Mouse (Mus musculus) MEL (cell line): ENCODE measurements at regions not wholly inside any gene's neighbourhood (a gene's known extent, or its start where the extent isn't known, plus 50 kb on each side); places are given as distances from the start of the nearest gene placed in this dataset.

Experiments
- DNase-seq: peaks from one replicate; pipeline ENCODE4 v3.0.0; 2011; ENCODE audit warnings: low read depth, low spot score
- H3K27ac ChIP-seq: 2 replicates; pipeline ENCODE4 v1.5.1; 2012; ENCODE audit warnings: low read depth, mild to moderate bottlenecking, control low read depth, low read length, moderate library complexity; ENCODE audit not compliant: control insufficient read depth
- H3K27me3 ChIP-seq, 2 experiments: fragments of 150-350 bp in 1 of 2; sonication (generic) in 1 of 2; 2 replicates each; pipeline ENCODE4 v1.6.1; 2012; ENCODE audit warnings: low read length in 2 of 2, mild to moderate bottlenecking in 2 of 2, improper control_type of control experiment in 1 of 2, moderate library complexity in 1 of 2; ENCODE audit not compliant: insufficient read depth in 2 of 2, control insufficient read depth in 1 of 2
- H3K36me3 ChIP-seq, 2 experiments: 2 replicates each; pipeline ENCODE4 v1.6.1; 2012 to 2014; ENCODE audit warnings: low read length in 2 of 2, improper control_type of control experiment in 1 of 2, inconsistent platforms in 1 of 2, mild to moderate bottlenecking in 1 of 2; ENCODE audit not compliant: insufficient read depth in 2 of 2, control insufficient read depth in 1 of 2
- H3K4me1 ChIP-seq, 2 experiments: fragments of 150-350 bp in 1 of 2; sonication (generic) in 1 of 2; 2 replicates each; pipeline ENCODE4 v1.6.1; 2012; ENCODE audit warnings: low read length in 2 of 2, improper control_type of control experiment in 1 of 2, mild to moderate bottlenecking in 1 of 2; ENCODE audit not compliant: insufficient read depth in 2 of 2, control insufficient read depth in 1 of 2
- H3K4me3 ChIP-seq, 2 experiments: fragments of 150-350 bp in 1 of 2; sonication (generic) in 1 of 2; 2 replicates each; pipeline ENCODE4 v1.5.1; 2012; ENCODE audit warnings: low read depth in 2 of 2, low read length in 2 of 2, mild to moderate bottlenecking in 2 of 2, moderate library complexity in 2 of 2, control low read depth in 1 of 2, improper control_type of control experiment in 1 of 2; ENCODE audit not compliant: control insufficient read depth in 1 of 2, insufficient read depth in 1 of 2
- H3K79me2 ChIP-seq: 2 replicates; pipeline ENCODE4 v1.6.1; 2012; ENCODE audit warnings: mild to moderate bottlenecking, low read length, moderate library complexity; ENCODE audit not compliant: control insufficient read depth, poor library complexity, insufficient read depth
- H3K9ac ChIP-seq: 2 replicates; pipeline ENCODE4 v1.6.1; 2012; ENCODE audit warnings: low read depth, mild to moderate bottlenecking, control low read depth, low read length, moderate library complexity; ENCODE audit not compliant: control insufficient read depth, poor library complexity, severe bottlenecking
- H3K9me3 ChIP-seq: fragments of 150-350 bp; sonication (generic); replicated peaks from 2 replicates; pipeline ENCODE4 v1.6.1; 2012; ENCODE audit warnings: mild to moderate bottlenecking, low read length, improper control_type of control experiment, moderate library complexity; ENCODE audit not compliant: insufficient read depth
- BHLHE40 ChIP-seq: IDR thresholded peaks from 2 replicates; pipeline ENCODE4 v1.6.1; 2012; ENCODE audit warnings: low read depth, mild to moderate bottlenecking, inconsistent platforms, low read length, improper control_type of control experiment, borderline replicate concordance
- CHD1 ChIP-seq: IDR thresholded peaks from 2 replicates; pipeline ENCODE4 v1.6.1; 2012; ENCODE audit warnings: low read depth, mild to moderate bottlenecking, inconsistent platforms, low read length, improper control_type of control experiment
- CHD2 ChIP-seq: IDR thresholded peaks from 2 replicates; pipeline ENCODE4 v1.6.1; 2011; ENCODE audit warnings: low read length, improper control_type of control experiment
- CTCF ChIP-seq, 3 experiments: IDR thresholded peaks in 2 of 3; conservative IDR thresholded peaks in 1 of 3; 2 replicates each; pipeline ENCODE4 v1.5.1; 2011 to 2012; ENCODE audit warnings: low read length in 3 of 3, low read depth in 2 of 3, mild to moderate bottlenecking in 2 of 3, improper control_type of control experiment in 1 of 3, inconsistent platforms in 1 of 3, mixed read lengths in 1 of 3, moderate library complexity in 1 of 3; ENCODE audit not compliant: control insufficient read depth in 1 of 3, insufficient read depth in 1 of 3, poor library complexity in 1 of 3, severe bottlenecking in 1 of 3
- E2F4 ChIP-seq: IDR thresholded peaks from 2 replicates; pipeline ENCODE4 v1.6.1; 2011; ENCODE audit warnings: low read depth, low read length, improper control_type of control experiment, borderline replicate concordance
- ELF1 ChIP-seq: IDR thresholded peaks from 2 replicates; pipeline ENCODE4 v1.6.1; 2014; ENCODE audit warnings: low read depth, mild to moderate bottlenecking, inconsistent platforms, low read length, improper control_type of control experiment, moderate library complexity
- EP300 ChIP-seq, 2 experiments: IDR thresholded peaks; 2 replicates each; pipeline ENCODE4 v1.6.1; 2011; ENCODE audit warnings: improper control_type of control experiment in 2 of 2, low read length in 2 of 2, low read depth in 1 of 2, mild to moderate bottlenecking in 1 of 2
- ETS1 ChIP-seq: IDR thresholded peaks from 2 replicates; pipeline ENCODE4 v1.6.1; 2012; ENCODE audit warnings: low read depth, mild to moderate bottlenecking, inconsistent platforms, low read length, improper control_type of control experiment, moderate library complexity
- GABPA ChIP-seq: IDR thresholded peaks from 2 replicates; pipeline ENCODE4 v1.6.1; 2012; ENCODE audit warnings: low read depth, mild to moderate bottlenecking, inconsistent platforms, low read length, improper control_type of control experiment, moderate library complexity
- GATA1 ChIP-seq: IDR thresholded peaks from 2 replicates; pipeline ENCODE4 v1.6.1; 2011; ENCODE audit warnings: low read depth, low read length, improper control_type of control experiment
- HCFC1 ChIP-seq: IDR thresholded peaks from 2 replicates; pipeline ENCODE4 v1.6.1; 2012; ENCODE audit warnings: low read depth, mild to moderate bottlenecking, inconsistent platforms, low read length, improper control_type of control experiment, moderate library complexity
- JUND ChIP-seq: IDR thresholded peaks from 2 replicates; pipeline ENCODE4 v1.6.1; 2011; ENCODE audit warnings: low read depth, mild to moderate bottlenecking, improper control_type of control experiment, low read length
- MAFK ChIP-seq: IDR thresholded peaks from 2 replicates; pipeline ENCODE4 v1.6.1; 2011; ENCODE audit warnings: low read depth, mild to moderate bottlenecking, low read length, improper control_type of control experiment, borderline replicate concordance
- MAX ChIP-seq: IDR thresholded peaks from 2 replicates; pipeline ENCODE4 v1.6.1; 2011; ENCODE audit warnings: low read length, improper control_type of control experiment
- MAZ ChIP-seq: IDR thresholded peaks from 2 replicates; pipeline ENCODE4 v1.6.1; 2012; ENCODE audit warnings: low read depth, mild to moderate bottlenecking, inconsistent platforms, low read length, improper control_type of control experiment
- MEF2A ChIP-seq: IDR thresholded peaks from 2 replicates; pipeline ENCODE4 v1.6.1; 2014; ENCODE audit warnings: low read depth, mild to moderate bottlenecking, inconsistent platforms, low read length, improper control_type of control experiment; ENCODE audit not compliant: poor library complexity, insufficient replicate concordance, severe bottlenecking; ENCODE audit errors: extremely low read depth
- MXI1 ChIP-seq: IDR thresholded peaks from 2 replicates; pipeline ENCODE4 v1.6.1; 2011; ENCODE audit warnings: mild to moderate bottlenecking, low read depth, low read length, improper control_type of control experiment
- MYB ChIP-seq: IDR thresholded peaks from 2 replicates; pipeline ENCODE4 v1.6.1; 2011; ENCODE audit warnings: mild to moderate bottlenecking, low read depth, low read length, improper control_type of control experiment
- MYC ChIP-seq: IDR thresholded peaks from 2 replicates; pipeline ENCODE4 v1.6.1; 2011; ENCODE audit warnings: low read depth, mild to moderate bottlenecking, low read length, improper control_type of control experiment, moderate library complexity
- NELFE ChIP-seq: IDR thresholded peaks from 2 replicates; pipeline ENCODE4 v1.6.1; 2011; ENCODE audit warnings: low read depth, low read length, improper control_type of control experiment
- NRF1 ChIP-seq: IDR thresholded peaks from 2 replicates; pipeline ENCODE4 v1.6.1; 2014; ENCODE audit warnings: low read depth, mild to moderate bottlenecking, inconsistent platforms, low read length, improper control_type of control experiment, moderate library complexity; ENCODE audit not compliant: poor library complexity, insufficient read depth, severe bottlenecking
- POLR2A ChIP-seq, 2 experiments: IDR thresholded peaks; 2 replicates each; pipeline ENCODE4 v1.6.1; 2011 to 2012; ENCODE audit warnings: low read length in 2 of 2, mild to moderate bottlenecking in 2 of 2, control low read depth in 1 of 2, improper control_type of control experiment in 1 of 2, low read depth in 1 of 2, moderate library complexity in 1 of 2; ENCODE audit not compliant: control insufficient read depth in 1 of 2, insufficient read depth in 1 of 2, poor library complexity in 1 of 2
- POLR2AphosphoS5 ChIP-seq: IDR thresholded peaks from 2 replicates; pipeline ENCODE4 v1.6.1; 2012; ENCODE audit warnings: low read depth, borderline replicate concordance, mild to moderate bottlenecking, inconsistent platforms, low read length, moderate library complexity, mixed read lengths
- RAD21 ChIP-seq: IDR thresholded peaks from 2 replicates; pipeline ENCODE4 v1.6.1; 2011; ENCODE audit warnings: mild to moderate bottlenecking, low read depth, low read length, improper control_type of control experiment
- RCOR1 ChIP-seq: IDR thresholded peaks from 2 replicates; pipeline ENCODE4 v1.6.1; 2012; ENCODE audit warnings: low read depth, mild to moderate bottlenecking, inconsistent platforms, low read length, improper control_type of control experiment
- SIN3A ChIP-seq: IDR thresholded peaks from 2 replicates; pipeline ENCODE4 v1.6.1; 2012; ENCODE audit warnings: low read length, improper control_type of control experiment, inconsistent platforms
- SMC3 ChIP-seq: IDR thresholded peaks from 2 replicates; pipeline ENCODE4 v1.6.1; 2011; ENCODE audit warnings: low read depth, low read length, improper control_type of control experiment
- TAL1 ChIP-seq: IDR thresholded peaks from 2 replicates; pipeline ENCODE4 v1.6.1; 2012; ENCODE audit warnings: mild to moderate bottlenecking, inconsistent platforms, low read length, moderate library complexity, mixed read lengths
- TBP ChIP-seq: IDR thresholded peaks from 2 replicates; pipeline ENCODE4 v1.8.0; 2011; ENCODE audit warnings: low read depth, low read length, improper control_type of control experiment
- TCF12 ChIP-seq: IDR thresholded peaks from 2 replicates; pipeline ENCODE4 v1.6.1; 2014; ENCODE audit warnings: low read depth, mild to moderate bottlenecking, inconsistent platforms, low read length, improper control_type of control experiment, moderate library complexity
- UBTF ChIP-seq: IDR thresholded peaks from 2 replicates; pipeline ENCODE4 v1.6.1; 2012; ENCODE audit warnings: low read depth, mild to moderate bottlenecking, inconsistent platforms, low read length, improper control_type of control experiment, moderate library complexity, borderline replicate concordance; ENCODE audit not compliant: insufficient read depth
- USF1 ChIP-seq: IDR thresholded peaks from 2 replicates; pipeline ENCODE4 v1.6.1; 2014; ENCODE audit warnings: low read depth, mild to moderate bottlenecking, inconsistent platforms, low read length, improper control_type of control experiment, moderate library complexity
- USF2 ChIP-seq, 2 experiments: IDR thresholded peaks; 2 replicates each; pipeline ENCODE4 v1.6.1; 2011 to 2012; ENCODE audit warnings: improper control_type of control experiment in 2 of 2, low read length in 2 of 2, borderline replicate concordance in 1 of 2, inconsistent platforms in 1 of 2, low read depth in 1 of 2, mild to moderate bottlenecking in 1 of 2; ENCODE audit not compliant: insufficient read depth in 1 of 2
- ZC3H11A ChIP-seq: IDR thresholded peaks from 2 replicates; pipeline ENCODE4 v1.6.1; 2012; ENCODE audit warnings: low read depth, mild to moderate bottlenecking, inconsistent platforms, low read length, improper control_type of control experiment
- ZKSCAN1 ChIP-seq: IDR thresholded peaks from 2 replicates; pipeline ENCODE4 v1.6.1; 2012; ENCODE audit warnings: low read depth, mild to moderate bottlenecking, inconsistent platforms, low read length, improper control_type of control experiment, moderate library complexity
- ZMIZ1 ChIP-seq: IDR thresholded peaks from 2 replicates; pipeline ENCODE4 v1.6.1; 2012; ENCODE audit warnings: low read depth, mild to moderate bottlenecking, inconsistent platforms, low read length, improper control_type of control experiment, moderate library complexity
- ZNF384 ChIP-seq: IDR thresholded peaks from 2 replicates; pipeline ENCODE4 v1.6.1; 2012; ENCODE audit warnings: low read depth, mild to moderate bottlenecking, inconsistent platforms, low read length, improper control_type of control experiment

DNA sequence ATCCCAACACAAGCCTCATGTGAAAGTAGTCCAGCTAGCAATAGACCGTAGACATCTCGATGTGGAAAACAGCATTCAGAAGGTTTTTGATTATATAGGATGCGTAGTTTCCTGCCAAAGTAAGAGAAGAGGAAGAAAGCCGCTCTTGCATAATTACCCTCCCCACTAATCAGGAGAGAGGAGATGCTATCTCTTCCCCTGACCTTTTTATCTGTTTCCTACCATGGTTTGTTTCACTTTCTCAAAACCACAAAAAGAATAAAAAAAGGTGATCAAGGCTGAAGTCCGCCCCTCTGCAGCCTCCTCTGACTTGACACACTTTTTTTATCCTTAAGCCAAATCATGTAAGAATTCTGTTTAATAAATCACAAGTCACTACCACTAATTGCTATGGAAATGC lies 480.0 kb downstream of the Adgrl2 start:
- no peaks in the 10 kb centered on the region for H3K79me2 ChIP-seq
- no peaks in the 10 kb centered on the region for H3K27me3 ChIP-seq
- H3K36me3 ChIP-seq = peaks cover 0 to 9% of the 10 kb centered on the region in 2 experiments; a peak in 2 of 4 replicates
- no peaks in the 10 kb centered on the region for H3K9me3 ChIP-seq
- DNase-seq = peak; percentile 66
- no peak overlapping the region for H3K27ac ChIP-seq
- H3K4me3 ChIP-seq = peak overlapping the region; percentile 3 to 45; a peak in 3 of 4 replicates
- peaks cover 4 to 6% of the 10 kb centered on the region in 2 experiments; a peak in 3 of 4 replicates for H3K4me1 ChIP-seq
- H3K9ac ChIP-seq = no peak overlapping the region
- TF ChIP-seq MAZ (peak; percentile 79; the same call in 1 of the 2 replicates), ZKSCAN1 (no peak), ZC3H11A (peak; percentile 16; the same call in 1 of the 2 replicates), ZNF384 (peak; percentile 92), MYB (no peak), RCOR1 (peak; percentile 89), MAFK (peak; percentile 69; the same call in 1 of the 2 replicates), SIN3A (peak; percentile 64; the same call in 1 of the 2 replicates), TBP (0 out of 2 replicates have a peak, but pooled peaks have one; percentile 11), UBTF (no peak), MAX (peak; percentile 34; the same call in 1 of the 2 replicates), SMC3 (no peak), CTCF (IDR thresholded peaks at IDR 0.05 in 2 of 3, conservative IDR thresholded peaks at IDR 0.05 in 1 of 3; ENCODE audit: control insufficient read depth in 1 of 3, insufficient read depth in 1 of 3, low read depth in 2 of 3, low read length in 3 of 3, poor library complexity in 1 of 3, severe bottlenecking in 1 of 3) (no peak), USF2 (IDR thresholded peaks at IDR 0.05; ENCODE audit: borderline replicate concordance in 1 of 2, insufficient read depth in 1 of 2, low read depth in 1 of 2, low read length in 2 of 2) (no peak), ZMIZ1 (0 out of 2 replicates have a peak, but pooled peaks have one; percentile 25), POLR2A (IDR thresholded peaks at IDR 0.05; ENCODE audit: control insufficient read depth in 1 of 2, insufficient read depth in 1 of 2, low read depth in 1 of 2, low read length in 2 of 2, poor library complexity in 1 of 2) (no peak), ETS1 (peak; percentile 96), CHD2 (no peak), JUND (0 out of 2 replicates have a peak, but pooled peaks have one; percentile 32), E2F4 (no peak), EP300 (IDR thresholded peaks at IDR 0.05; ENCODE audit: low read depth in 1 of 2, low read length in 2 of 2) (peak; percentile 92), CHD1 (no peak), HCFC1 (0 out of 2 replicates have a peak, but pooled peaks have one; percentile 27), MYC (0 out of 2 replicates have a peak, but pooled peaks have one; percentile 36), TAL1 (no peak), MXI1 (no peak; the same call in 1 of the 2 replicates), BHLHE40 (peak; percentile 67; the same call in 1 of the 2 replicates), RAD21 (no peak; the same call in 1 of the 2 replicates), TCF12 (peak; percentile 85), GABPA (no peak), ELF1 (no peak), NRF1 (no peak), GATA1 (peak; percentile 98), USF1 (no peak), MEF2A (no peak), POLR2AphosphoS5 (no peak), NELFE (no peak)
